Mouse (Mus musculus) hindbrain, embryonic 13.5 days (tissue): ENCODE data around the gene Pla2g12b. TPM values are rescaled to one million over a fixed set of nuclear protein-coding genes. Genes with fewer than 3 reads are reported as not detected.
"Not testable (repeated sequence)": the region's sequence is repeated elsewhere in the genome, so short reads cannot be mapped to it uniquely, and the experiment has no call there.

Source experiments
- ATAC-seq: fragments of 200-750 bp; cut with Nextera tagmentation; 2 replicates; pipeline ENCODE4 v1.8.0; 2017; ENCODE audit warnings: moderate TSS enrichment; ENCODE audit not compliant: low FRiP score
- H3K27ac ChIP-seq: fragments of 300-500 bp; sonication (generic); 2 replicates; pipeline ENCODE4 v1.5.1; 2015; ENCODE audit warnings: inconsistent platforms, mild to moderate bottlenecking, moderate library complexity
- H3K27me3 ChIP-seq: fragments of 300-500 bp; sonication (generic); 2 replicates; pipeline ENCODE4 v1.6.1; 2015; ENCODE audit warnings: mild to moderate bottlenecking, inconsistent platforms
- H3K36me3 ChIP-seq: fragments of 300-500 bp; sonication (generic); 2 replicates; pipeline ENCODE4 v1.6.1; 2015; ENCODE audit warnings: mild to moderate bottlenecking, inconsistent platforms
- H3K4me1 ChIP-seq: fragments of 300-500 bp; sonication (generic); replicated peaks from 2 replicates; pipeline ENCODE4 v1.6.1; 2015; ENCODE audit warnings: inconsistent platforms
- H3K4me2 ChIP-seq: fragments of 300-500 bp; sonication (generic); 2 replicates; pipeline ENCODE4 v1.6.1; 2015; ENCODE audit warnings: inconsistent platforms, mild to moderate bottlenecking, moderate library complexity
- H3K4me3 ChIP-seq: fragments of 300-500 bp; sonication (generic); 2 replicates; pipeline ENCODE4 v1.5.1; 2015; ENCODE audit warnings: mild to moderate bottlenecking, inconsistent platforms
- H3K9ac ChIP-seq: fragments of 300-500 bp; sonication (generic); 2 replicates; pipeline ENCODE4 v1.6.1; 2015; ENCODE audit warnings: mild to moderate bottlenecking, inconsistent platforms
- H3K9me3 ChIP-seq: fragments of 300-500 bp; sonication (generic); 2 replicates; pipeline ENCODE4 v1.6.1; 2016; ENCODE audit warnings: inconsistent platforms
- WGBS: fragments of 180-500 bp; shearing (Covaris S2); methylation state at CpG from one replicate; pipeline ENCODE4 v1.1.7; 2015; 5-methylcytosine and 5-hydroxymethylcytosine counted together
- polyA plus RNA-seq: library from polyadenylated mRNA; unstranded; fragments of >200 nt; fragmentation: Nextera tagmentation; extraction: Ambion mirVana; gene quantifications from 2 replicates; pipeline ENCODE4 v1.2.1, GENCODE M21; 2015

Pla2g12b gene
- polyA plus RNA-seq, 1 experiment from 2014 or later = not detected

GRCm38 (mm10) chr10:59378728-59379127 lies 24.7 kb upstream of the Pla2g12b start:
- Histone ChIP-seq H3K4me3 (no peak overlapping the region), H3K27me3 (no peaks in the 10 kb centered on the region), H3K9me3 (no peaks in the 10 kb centered on the region), H3K9ac (no peak overlapping the region), H3K36me3 (peaks cover 6% of the 10 kb centered on the region; the same call in 1 of the 2 replicates), H3K4me1 (no peaks in the 10 kb centered on the region), H3K27ac (no peak overlapping the region), H3K4me2 (no peak overlapping the region)
- no peak for ATAC-seq
- 93% methylated on average over 4 of the region's 4 CpGs for WGBS

GRCm38 (mm10) chr10:59379927-59380326 lies 23.5 kb upstream of the Pla2g12b start:
- no peak overlapping the region for H3K27ac ChIP-seq
- WGBS = 60% methylated on average over 3 of the region's 3 CpGs
- no peaks in the 10 kb centered on the region for H3K36me3 ChIP-seq

GRCm38 (mm10) chr10:59380411-59380821 lies 23.0 kb upstream of the Pla2g12b start:
- H3K9me3 ChIP-seq = no peaks in the 10 kb centered on the region
- no peak overlapping the region for H3K9ac ChIP-seq
- H3K27ac ChIP-seq = no peak overlapping the region
- no peak overlapping the region for H3K4me3 ChIP-seq
- no peak for ATAC-seq
- H3K36me3 ChIP-seq = no peaks in the 10 kb centered on the region
- no peaks in the 10 kb centered on the region for H3K27me3 ChIP-seq
- no peaks in the 10 kb centered on the region for H3K4me1 ChIP-seq
- no peak overlapping the region for H3K4me2 ChIP-seq
- 81% methylated on average over 2 of the region's 2 CpGs for WGBS

More at GRCm38 (mm10) chr10:59379927-59380326, 23.5 kb upstream of the Pla2g12b start:
- H3K9me3 ChIP-seq = no peaks in the 10 kb centered on the region
- no peak overlapping the region for H3K4me2 ChIP-seq
- H3K9ac ChIP-seq = no peak overlapping the region
- H3K4me1 ChIP-seq = no peaks in the 10 kb centered on the region
- ATAC-seq = no peak
- H3K27me3 ChIP-seq = no peaks in the 10 kb centered on the region
- no peak overlapping the region for H3K4me3 ChIP-seq

- ATAC-seq, H3K36me3 ChIP-seq, H3K4me3 ChIP-seq, H3K9me3 ChIP-seq, H3K9ac ChIP-seq, H3K27me3 ChIP-seq, H3K4me1 ChIP-seq, H3K27ac ChIP-seq, H3K4me2 ChIP-seq: not testable (repeated sequence)
- 87% methylated on average over 7 of the region's 10 CpGs for WGBS
Measured at GRCm38 (mm10) chr10:59381563-59381962, 21.9 kb upstream of the Pla2g12b start.

GRCm38 (mm10) chr10:59386951-59387350 lies 16.5 kb upstream of the Pla2g12b start:
- H3K9ac ChIP-seq = no peak overlapping the region
- no peaks in the 10 kb centered on the region for H3K4me1 ChIP-seq
- peaks cover 12% of the 10 kb centered on the region for H3K9me3 ChIP-seq
- no peak overlapping the region for H3K4me2 ChIP-seq
- H3K27me3 ChIP-seq = no peaks in the 10 kb centered on the region
- no peak for ATAC-seq
- no peak overlapping the region for H3K4me3 ChIP-seq
- H3K27ac ChIP-seq = no peak overlapping the region
- 93% methylated on average over 8 of the region's 8 CpGs for WGBS
- H3K36me3 ChIP-seq = no peaks in the 10 kb centered on the region

GRCm38 (mm10) chr10:59389652-59390051 lies 13.8 kb upstream of the Pla2g12b start:
- no peak overlapping the region for H3K9ac ChIP-seq
- no peak for ATAC-seq
- no peak overlapping the region for H3K4me3 ChIP-seq
- 96% methylated on average over 3 of the region's 3 CpGs for WGBS
- H3K9me3 ChIP-seq = peaks cover 12% of the 10 kb centered on the region
- no peaks in the 10 kb centered on the region for H3K36me3 ChIP-seq
- H3K4me2 ChIP-seq = no peak overlapping the region
- H3K27ac ChIP-seq = no peak overlapping the region
- H3K27me3 ChIP-seq = no peaks in the 10 kb centered on the region
- H3K4me1 ChIP-seq = no peaks in the 10 kb centered on the region

- no peak for ATAC-seq
- no peaks in the 10 kb centered on the region for H3K36me3 ChIP-seq
- H3K4me3 ChIP-seq = no peak overlapping the region
- no peak overlapping the region for H3K9ac ChIP-seq
- H3K4me1 ChIP-seq = no peaks in the 10 kb centered on the region
- no peaks in the 10 kb centered on the region for H3K27me3 ChIP-seq
- no peak overlapping the region for H3K27ac ChIP-seq
- 80% methylated on average over 4 of the region's 4 CpGs for WGBS
- no peak overlapping the region for H3K4me2 ChIP-seq
- H3K9me3 ChIP-seq = peaks cover 12% of the 10 kb centered on the region
Measured at GRCm38 (mm10) chr10:59391907-59392306, 11.6 kb upstream of the Pla2g12b start.

- H3K4me3 ChIP-seq, H3K4me2 ChIP-seq, H3K9ac ChIP-seq, H3K27ac ChIP-seq, H3K36me3 ChIP-seq, H3K27me3 ChIP-seq, ATAC-seq, H3K4me1 ChIP-seq, H3K9me3 ChIP-seq: not testable (repeated sequence)
- 88% methylated on average over 11 of the region's 25 CpGs for WGBS
Measured at GRCm38 (mm10) chr10:59395461-59395860, 8.0 kb upstream of the Pla2g12b start, which contains the start of gene Gm10273. TSS of gene Gm10273 (plus strand) at chr10:59395632.

- H3K4me3 ChIP-seq = no peak overlapping the region
- H3K9me3 ChIP-seq = no peaks in the 10 kb centered on the region; the same call in 1 of the 2 replicates
- H3K27me3 ChIP-seq = no peaks in the 10 kb centered on the region
- no peak overlapping the region for H3K9ac ChIP-seq
- no peak overlapping the region for H3K27ac ChIP-seq
- no peak overlapping the region for H3K4me2 ChIP-seq
- no peaks in the 10 kb centered on the region; the same call in 1 of the 2 replicates for H3K4me1 ChIP-seq
- H3K36me3 ChIP-seq = no peaks in the 10 kb centered on the region
- ATAC-seq = no peak
- WGBS = 74% methylated on average over 10 of the region's 10 CpGs
Measured at GRCm38 (mm10) chr10:59403793-59404149, 311 bp downstream of the Pla2g12b start.

GRCm38 (mm10) chr10:59408499-59408898 lies 5.0 kb downstream of the Pla2g12b start:
- Histone ChIP-seq H3K9ac (no peak overlapping the region), H3K36me3 (no peaks in the 10 kb centered on the region), H3K9me3 (no peaks in the 10 kb centered on the region), H3K4me3 (no peak overlapping the region), H3K27ac (no peak overlapping the region), H3K4me1 (no peaks in the 10 kb centered on the region; the same call in 1 of the 2 replicates), H3K4me2 (no peak overlapping the region), H3K27me3 (no peaks in the 10 kb centered on the region)
- ATAC-seq = no peak
- 73% methylated on average over 6 of the region's 6 CpGs for WGBS

GRCm38 (mm10) chr10:59410264-59410663 lies 6.8 kb downstream of the Pla2g12b start:
- Histone ChIP-seq H3K9me3 (no peaks in the 10 kb centered on the region), H3K4me1 (no peaks in the 10 kb centered on the region), H3K4me3 (no peak overlapping the region), H3K27ac (no peak overlapping the region), H3K4me2 (no peak overlapping the region), H3K9ac (no peak overlapping the region), H3K27me3 (no peaks in the 10 kb centered on the region), H3K36me3 (no peaks in the 10 kb centered on the region)
- 79% methylated on average over 12 of the region's 12 CpGs for WGBS
- no peak for ATAC-seq

GRCm38 (mm10) chr10:59413711-59414110 lies 10.3 kb downstream of the Pla2g12b start:
- no peak overlapping the region for H3K27ac ChIP-seq
- H3K27me3 ChIP-seq = no peaks in the 10 kb centered on the region
- no peak for ATAC-seq
- H3K4me3 ChIP-seq = no peak overlapping the region
- no peaks in the 10 kb centered on the region for H3K4me1 ChIP-seq
- no peak overlapping the region for H3K9ac ChIP-seq
- no peaks in the 10 kb centered on the region for H3K9me3 ChIP-seq
- H3K36me3 ChIP-seq = no peaks in the 10 kb centered on the region
- 85% methylated on average over 4 of the region's 4 CpGs for WGBS
- H3K4me2 ChIP-seq = no peak overlapping the region

GRCm38 (mm10) chr10:59416623-59417022 lies 13.2 kb downstream of the Pla2g12b start:
- Histone ChIP-seq H3K4me3 (no peak overlapping the region), H3K27ac (no peak overlapping the region), H3K36me3 (no peaks in the 10 kb centered on the region), H3K9ac (no peak overlapping the region), H3K4me2 (no peak overlapping the region), H3K9me3 (no peaks in the 10 kb centered on the region), H3K27me3 (no peaks in the 10 kb centered on the region), H3K4me1 (no peaks in the 10 kb centered on the region)
- ATAC-seq = no peak
- 85% methylated on average over 3 of the region's 3 CpGs for WGBS
